Mouse (Mus musculus) ES-Bruce4 (cell line): ENCODE measurements at regions not wholly inside any gene's neighbourhood (a gene's known extent, or its start where the extent isn't known, plus 50 kb on each side); places are given as distances from the start of the nearest gene placed in this dataset.

Source experiments
- CTCF ChIP-seq: IDR thresholded peaks from one replicate; pipeline ENCODE4 v1.8.1; 2011; ENCODE audit warnings: low read depth, low read length
- POLR2A ChIP-seq: IDR thresholded peaks from one replicate; pipeline ENCODE4 v1.8.1; 2011; ENCODE audit warnings: low read length; ENCODE audit not compliant: insufficient read depth

GRCm38 (mm10) chr1:72070489-72070888, 141.6 kb downstream of the Mreg start:
- TF ChIP-seq CTCF (no peak), POLR2A (no peak)
